Mouse (Mus musculus) bone marrow, adult 2 months (tissue): ENCODE measurements around the gene Ace3. TPM values are rescaled to one million over a fixed set of nuclear protein-coding genes. Genes with fewer than 3 reads are reported as not detected.

Experiments used
- H3K27ac ChIP-seq: fragments of 200-500 bp; 2 replicates; pipeline ENCODE4 v1.5.1; 2012; ENCODE audit warnings: low read depth, mild to moderate bottlenecking, control low read depth, inconsistent platforms, low read length; ENCODE audit not compliant: control insufficient read depth, poor library complexity, insufficient read depth
- H3K4me1 ChIP-seq: fragments of 200-500 bp; 2 replicates; pipeline ENCODE4 v1.6.1; 2011; ENCODE audit warnings: low read length; ENCODE audit not compliant: control insufficient read depth, insufficient read depth
- H3K4me3 ChIP-seq: fragments of 200-500 bp; replicated peaks from 2 replicates; pipeline ENCODE3; 2011; ENCODE audit warnings: mild to moderate bottlenecking, low read depth, low read length, control low read depth; ENCODE audit not compliant: control insufficient read depth
- CTCF ChIP-seq: fragments of 200-500 bp; IDR thresholded peaks from 2 replicates; pipeline ENCODE4 v1.5.1; 2011; ENCODE audit warnings: low read length, control low read depth; ENCODE audit not compliant: control insufficient read depth, insufficient read depth
- POLR2A ChIP-seq: fragments of 200-500 bp; IDR thresholded peaks from 2 replicates; pipeline ENCODE4 v1.6.1; 2011; ENCODE audit warnings: low read depth, mild to moderate bottlenecking, control low read depth, low read length, borderline replicate concordance; ENCODE audit not compliant: control insufficient read depth
- WGBS: fragments of 180-500 bp; shearing (Covaris S2); methylation state at CpG from one replicate; pipeline ENCODE4 v1.1.7; 2018; 5-methylcytosine and 5-hydroxymethylcytosine counted together
- polyA plus RNA-seq: library from polyadenylated mRNA; stranded (reverse); fragments of >200 nt; gene quantifications from 2 replicates; pipeline ENCODE4 v1.2.4, GENCODE M21; 2011; ENCODE audit warnings: low replicate concordance; ENCODE audit not compliant: missing spikeins, insufficient read depth, insufficient read length

The Ace3 gene
- polyA plus RNA-seq: not detected in 2 replicates

GRCm38 (mm10) chr11:105994375-105994774 is at the start of gene Ace3:
TSS of gene Ace3 (plus strand) at chr11:105994675.
- WGBS: 92% methylated on average over 3 of the region's 3 CpGs
- H3K4me1 ChIP-seq: no peaks in the 10 kb centered on the region
- TF ChIP-seq CTCF: no peak
- TF ChIP-seq POLR2A: no peak
- no peak within 1 kb of the TSS for H3K27ac ChIP-seq
- no peak within 1 kb of the TSS for H3K4me3 ChIP-seq

- no peaks in the 10 kb centered on the region for H3K4me1 ChIP-seq
- no peak overlapping the region for H3K4me3 ChIP-seq
- WGBS: 82% methylated on average over 16 of the region's 16 CpGs
- no peak for TF ChIP-seq POLR2A
- TF ChIP-seq CTCF: no peak
- no peak overlapping the region for H3K27ac ChIP-seq
These were observed 49.5 kb upstream of the Ace3 start for GRCm38 (mm10) chr11:105944770-105945672.

- WGBS: 17% methylated on average over 11 of the region's 11 CpGs
- Histone ChIP-seq H3K27ac (no peak overlapping the region), H3K4me3 (no peak overlapping the region), H3K4me1 (no peaks in the 10 kb centered on the region)
- TF ChIP-seq POLR2A (no peak), CTCF (no peak)
These were observed 47.8 kb upstream of the Ace3 start for GRCm38 (mm10) chr11:105946694-105947154.

GRCm38 (mm10) chr11:105948255-105948654 is 46.2 kb upstream of the Ace3 start:
- H3K4me1 ChIP-seq: no peaks in the 10 kb centered on the region
- H3K4me3 ChIP-seq: no peak overlapping the region
- H3K27ac ChIP-seq: no peak overlapping the region
- 6% methylated on average over 2 of the region's 2 CpGs for WGBS
- TF ChIP-seq POLR2A: no peak
- no peak for TF ChIP-seq CTCF

GRCm38 (mm10) chr11:105950519-105950918 is 44.0 kb upstream of the Ace3 start:
- TF ChIP-seq CTCF (no peak), POLR2A (no peak)
- 78% methylated on average over 4 of the region's 4 CpGs for WGBS
- Histone ChIP-seq H3K4me3 (no peak overlapping the region), H3K4me1 (no peaks in the 10 kb centered on the region), H3K27ac (no peak overlapping the region)

- no peaks in the 10 kb centered on the region for H3K4me1 ChIP-seq
These were observed 42.9 kb upstream of the Ace3 start for GRCm38 (mm10) chr11:105951601-105952044.

GRCm38 (mm10) chr11:105952111-105952510 is 42.4 kb upstream of the Ace3 start:
- 86% methylated on average over 9 of the region's 9 CpGs for WGBS
- H3K27ac ChIP-seq: no peak overlapping the region
- H3K4me1 ChIP-seq: no peaks in the 10 kb centered on the region
- TF ChIP-seq CTCF (no peak), POLR2A (no peak)
- no peak overlapping the region for H3K4me3 ChIP-seq

More at GRCm38 (mm10) chr11:105951601-105952044, 42.9 kb upstream of the Ace3 start:
- Histone ChIP-seq H3K4me3 (no peak overlapping the region), H3K27ac (no peak overlapping the region)
- TF ChIP-seq POLR2A (no peak), CTCF (no peak)
- WGBS: 76% methylated on average over 3 of the region's 3 CpGs

GRCm38 (mm10) chr11:105952911-105953386 is 41.5 kb upstream of the Ace3 start, which contains the start of gene Cyb561:
TSS of gene Cyb561 (minus strand) at chr11:105953336.
- Histone ChIP-seq H3K27ac (no peak within 1 kb of the TSS), H3K4me1 (no peaks in the 10 kb centered on the region), H3K4me3 (no peak within 1 kb of the TSS)
- 80% methylated on average over 12 of the region's 12 CpGs for WGBS
- TF ChIP-seq POLR2A (no peak), CTCF (no peak)

GRCm38 (mm10) chr11:105953402-105953801 is 41.1 kb upstream of the Ace3 start:
- TF ChIP-seq CTCF: no peak
- no peak for TF ChIP-seq POLR2A
- no peak overlapping the region for H3K4me3 ChIP-seq
- H3K4me1 ChIP-seq: no peaks in the 10 kb centered on the region
- no peak overlapping the region for H3K27ac ChIP-seq
- WGBS: 72% methylated on average over 6 of the region's 6 CpGs
